8 mouse cellular contexts compared by ENCODE assay signal in genomic region chr1:189727346-189727883, GRCm38 (mm10). TPM values are rescaled to one million over a fixed set of nuclear protein-coding genes. Genes with fewer than 3 reads are reported as not detected.
A peak's percentile ranks its signal among the peaks of the same experiment; 100 is the strongest.
DNase-seq lines count a peak whose midpoint lies in the region; ATAC-seq and TF ChIP-seq lines count a peak whose summit lies in the region.

No protein-coding gene starts in this region.

- no peak; the same call in 1 of the 2 replicates for TF ChIP-seq EP300 in heart, postnatal 0 days (IDR thresholded peaks at IDR 0.05; ENCODE audit: low read depth)

- H3K9me3 ChIP-seq in heart, postnatal 0 days (replicated peaks; ENCODE audit: control insufficient read depth, low read length) = no peaks in the 10 kb centered on the region
- no peaks in the 10 kb centered on the region for H3K9me3 ChIP-seq in midbrain, embryonic 10.5 days (replicated peaks)

- H3K4me1 ChIP-seq in cerebellum, adult 2 months (ENCODE audit: control insufficient read depth, insufficient read depth, low read length) = no peaks in the 10 kb centered on the region; the same call in 1 of the 2 replicates
- H3K4me1 ChIP-seq in embryonic fibroblast, embryonic 13.5 days (ENCODE audit: control insufficient read depth, insufficient read depth, low read length) = peaks cover 5% of the 10 kb centered on the region; the same call in 1 of the 2 replicates
- H3K4me1 ChIP-seq in heart, postnatal 0 days (ENCODE audit: control insufficient read depth, insufficient read depth) = peaks cover 21% of the 10 kb centered on the region
- peaks cover 59% of the 10 kb centered on the region for H3K4me1 ChIP-seq in midbrain, embryonic 10.5 days

- no peak for TF ChIP-seq POLR2A in cerebellum, adult 2 months (IDR thresholded peaks at IDR 0.05; ENCODE audit: borderline replicate concordance, insufficient read depth, low read length)
- TF ChIP-seq POLR2A in embryonic fibroblast, embryonic 13.5 days (IDR thresholded peaks at IDR 0.05; ENCODE audit: low read depth, low read length) = no peak; the same call in none of the 2 replicates

- H3K4me2 ChIP-seq in heart, postnatal 0 days (ENCODE audit: low read depth, low read length) = peak overlapping the region; percentile 77

- peak overlapping the region; percentile 64 for H3K9ac ChIP-seq in heart, postnatal 0 days (replicated peaks; ENCODE audit: low read depth, low read length)

- peaks cover 5% of the 10 kb centered on the region; the same call in 1 of the 2 replicates for H3K27me3 ChIP-seq in cerebellum, adult 2 months (ENCODE audit: control insufficient read depth, insufficient read depth, low read length)
- no peaks in the 10 kb centered on the region for H3K27me3 ChIP-seq in heart, postnatal 0 days (ENCODE audit: control insufficient read depth, insufficient read depth, low read length)
- peaks cover 51% of the 10 kb centered on the region for H3K27me3 ChIP-seq in midbrain, embryonic 10.5 days (ENCODE audit: low read depth, poor library complexity, severe bottlenecking)

- H3K27ac ChIP-seq in cerebellum, adult 2 months (ENCODE audit: insufficient read depth, low read length) = no peak overlapping the region; the same call in 1 of the 2 replicates
- peak overlapping the region; percentile 99 for H3K27ac ChIP-seq in embryonic fibroblast, embryonic 13.5 days (ENCODE audit: insufficient read depth, low read length)
- peak overlapping the region; percentile 93 for H3K27ac ChIP-seq in heart, postnatal 0 days (ENCODE audit: low read depth)
- H3K27ac ChIP-seq in midbrain, embryonic 10.5 days (replicated peaks) = peak overlapping the region; percentile 88

- DNase-seq in cerebellum, adult 2 months = no peak
- DNase-seq in cerebellum, postnatal 25 days = no peak
- peak; percentile 84 for DNase-seq in heart, postnatal 0 days (ENCODE audit: low spot score)
- DNase-seq in kidney, postnatal 36 days = peak; percentile 88 to 89
- peak; percentile 66 for DNase-seq in midbrain, embryonic 10.5 days (ENCODE audit: low spot score)
- peak; percentile 81 for DNase-seq in testis, postnatal 10 days (ENCODE audit: low spot score)

- 14% methylated on average over 22 of the region's 22 CpGs for WGBS in cerebellum, adult 2 months
- 3% methylated on average over 22 of the region's 22 CpGs for WGBS in heart, postnatal 0 days
- under 1% methylated on average over 22 of the region's 22 CpGs for WGBS in midbrain, embryonic 10.5 days

- no peaks in the 10 kb centered on the region for H3K36me3 ChIP-seq in heart, postnatal 0 days (replicated peaks; ENCODE audit: control insufficient read depth, insufficient read depth, low read length)
- H3K36me3 ChIP-seq in midbrain, embryonic 10.5 days = no peaks in the 10 kb centered on the region

- ATAC-seq in heart, postnatal 0 days (ENCODE audit: insufficient read depth, low read depth) = peak; percentile 42
- ATAC-seq in erythroblast, adult 5-6 weeks (replicated peaks; ENCODE audit: low FRiP score, poor library complexity, severe bottlenecking) = no peak

- H3K4me3 ChIP-seq in cerebellum, adult 2 months (replicated peaks; ENCODE audit: insufficient read depth, low read depth, low read length) = peak overlapping the region; percentile 28
- peak overlapping the region; percentile 39 for H3K4me3 ChIP-seq in embryonic fibroblast, embryonic 13.5 days (ENCODE audit: insufficient read depth, low read length)
- peak overlapping the region; percentile 69 for H3K4me3 ChIP-seq in heart, postnatal 0 days (ENCODE audit: low read depth, low read length)
- peak overlapping the region; percentile 73 for H3K4me3 ChIP-seq in midbrain, embryonic 10.5 days

- TF ChIP-seq CTCF in cerebellum, adult 2 months (IDR thresholded peaks at IDR 0.05; ENCODE audit: borderline replicate concordance, insufficient read depth, low read depth, low read length) = no peak
- TF ChIP-seq CTCF in embryonic fibroblast, embryonic 13.5 days (IDR thresholded peaks at IDR 0.05; ENCODE audit: borderline replicate concordance, insufficient read depth, low read length) = no peak
- TF ChIP-seq CTCF in heart, postnatal 0 days (IDR thresholded peaks at IDR 0.05; ENCODE audit: low read depth) = no peak

RNA-seq across cellular contexts. Expression of gene Ptpn14, which starts 0.7 kb away (rescaled TPM):
- polyA plus RNA-seq in cerebellum, adult 2 months (2012; rRNA removed) = 1.4 and 1.7 TPM in 2 replicates
- polyA plus RNA-seq in embryonic fibroblast, embryonic 13.5 days (2011; ENCODE audit: insufficient read length, low read depth, missing spikeins) = 57.3 and 64.4 TPM in 2 replicates
- total RNA-seq in heart, postnatal 0 days (2014; rRNA removed; ENCODE audit: low replicate concordance) = 23.5 and 24.5 TPM in 2 replicates
- polyA plus RNA-seq in heart, postnatal 0 days (2015; fragmentation: Nextera tagmentation; extraction: Ambion mirVana) = 4.2 TPM in 2 replicates
- polyA plus RNA-seq in midbrain, embryonic 10.5 days (2016; fragmentation: Nextera tagmentation; extraction: Ambion mirVana) = 4.5 and 4.6 TPM in 2 replicates
- total RNA-seq in erythroblast, adult 5-6 weeks (2015; ENCODE audit: low replicate concordance) = 0.84 and 1.5 TPM in 2 replicates
- total RNA-seq in erythroblast, adult 5-6 weeks (2017; ENCODE audit: low replicate concordance) = 0.56 and 1.3 TPM in 2 replicates

RNA-seq across cellular contexts. Expression of gene Cenpf, which starts 39.5 kb away (rescaled TPM):
- 0.05 and 0.07 TPM in 2 replicates for polyA plus RNA-seq in cerebellum, adult 2 months (2012; rRNA removed)
- polyA plus RNA-seq in embryonic fibroblast, embryonic 13.5 days (2011; ENCODE audit: insufficient read length, low read depth, missing spikeins) = 21.1 and 32.0 TPM in 2 replicates
- total RNA-seq in heart, postnatal 0 days (2014; rRNA removed; ENCODE audit: low replicate concordance) = 11.1 and 11.2 TPM in 2 replicates
- polyA plus RNA-seq in heart, postnatal 0 days (2015; fragmentation: Nextera tagmentation; extraction: Ambion mirVana) = 23.2 and 26.7 TPM in 2 replicates
- polyA plus RNA-seq in midbrain, embryonic 10.5 days (2016; fragmentation: Nextera tagmentation; extraction: Ambion mirVana) = 131 and 136 TPM in 2 replicates
- total RNA-seq in erythroblast, adult 5-6 weeks (2015; ENCODE audit: low replicate concordance) = 55.6 and 67.6 TPM in 2 replicates
- 108 and 119 TPM in 2 replicates for total RNA-seq in erythroblast, adult 5-6 weeks (2017; ENCODE audit: low replicate concordance)

Comparison
In these comparisons a context has a peak if more than half of its experiments do, and no peak if none do; other contexts are left out.
1. DNase-seq: peak in heart, postnatal 0 days (single experiment), kidney, postnatal 36 days (2 of 2), midbrain, embryonic 10.5 days (single experiment) and testis, postnatal 10 days (single experiment); none in cerebellum, adult 2 months (0 of 2) and cerebellum, postnatal 25 days (0 of 2).
2. RNA of gene Ptpn14, which starts 0.7 kb away (polyA plus RNA-seq): 57.3 to 64.4 TPM in embryonic fibroblast, embryonic 13.5 days; 4.5 to 4.6 TPM in midbrain, embryonic 10.5 days, 4.2 TPM in heart, postnatal 0 days and 1.4 to 1.7 TPM in cerebellum, adult 2 months; every median in the first group is over 10 times any median in the second.
3. RNA of gene Cenpf, which starts 39.5 kb away (polyA plus RNA-seq): 131 to 136 TPM in midbrain, embryonic 10.5 days, 21.1 to 32.0 TPM in embryonic fibroblast, embryonic 13.5 days and 23.2 to 26.7 TPM in heart, postnatal 0 days; 0.05 to 0.07 TPM in cerebellum, adult 2 months; every median in the first group is over 10 times any median in the second.
4. Peak in every context shown above with its lines, with median percentiles within 50 percentile points of each other: H3K4me3 ChIP-seq.